Mouse (Mus musculus) liver, embryonic 14.5 days (tissue): ENCODE data around the gene Spryd3. TPM values are rescaled to one million over a fixed set of nuclear protein-coding genes. Genes with fewer than 3 reads are reported as not detected.

Experiments
- ATAC-seq: fragments of 200-750 bp; cut with Nextera tagmentation; 2 replicates; pipeline ENCODE4 v1.8.0; 2017; ENCODE audit warnings: moderate number of reproducible peaks, mild to moderate bottlenecking, moderate library complexity; ENCODE audit not compliant: insufficient read depth
- DNase-seq, 3 experiments: peaks; one replicate each; pipeline ENCODE4 v3.0.0-alpha.2; 2012 to 2013; ENCODE audit warnings: low read depth in 3 of 3, low spot score in 3 of 3
- H3K27ac ChIP-seq: fragments of 300-500 bp; sonication (generic); 2 replicates; pipeline ENCODE4 v1.5.1; 2014; ENCODE audit warnings: moderate library complexity, mild to moderate bottlenecking, control low read depth, inconsistent platforms
- H3K27me3 ChIP-seq: fragments of 300-500 bp; sonication (generic); 2 replicates; pipeline ENCODE4 v1.6.1; 2014; ENCODE audit warnings: mild to moderate bottlenecking, low read length, moderate library complexity; ENCODE audit not compliant: control insufficient read depth, insufficient read depth
- H3K36me3 ChIP-seq: fragments of 300-500 bp; sonication (generic); replicated peaks from 2 replicates; pipeline ENCODE4 v1.6.1; 2014; ENCODE audit warnings: low read depth; ENCODE audit not compliant: control insufficient read depth, insufficient read depth
- H3K4me1 ChIP-seq, 2 experiments: fragments of 200-500 bp in 1 of 2; fragments of 300-500 bp in 1 of 2; sonication (generic) in 1 of 2; replicated peaks; 2 replicates each; pipeline ENCODE4 v1.6.1; 2012 to 2014; ENCODE audit warnings: antibody characterized with exemption in 1 of 2, inconsistent platforms in 1 of 2, low read length in 1 of 2; ENCODE audit not compliant: control insufficient read depth in 2 of 2, insufficient read depth in 2 of 2
- H3K4me2 ChIP-seq: fragments of 300-500 bp; sonication (generic); 2 replicates; pipeline ENCODE4 v1.6.1; 2014; ENCODE audit warnings: low read depth, mild to moderate bottlenecking, control low read depth, moderate library complexity
- H3K4me3 ChIP-seq, 2 experiments: fragments of 200-500 bp in 1 of 2; fragments of 300-500 bp in 1 of 2; sonication (generic) in 1 of 2; 2 replicates each; pipeline ENCODE4 v1.5.1; 2012 to 2014; ENCODE audit warnings: low read depth in 2 of 2, low read length in 2 of 2, mild to moderate bottlenecking in 2 of 2, control low read depth in 1 of 2, inconsistent platforms in 1 of 2, moderate library complexity in 1 of 2; ENCODE audit not compliant: insufficient read depth in 1 of 2
- H3K9ac ChIP-seq: fragments of 300-500 bp; sonication (generic); replicated peaks from 2 replicates; pipeline ENCODE4 v1.6.1; 2014; ENCODE audit warnings: mild to moderate bottlenecking, control low read depth, moderate library complexity
- H3K9me3 ChIP-seq: fragments of 300-500 bp; sonication (generic); 2 replicates; pipeline ENCODE4 v1.6.1; 2016; ENCODE audit warnings: low read length, mixed read lengths; ENCODE audit not compliant: control insufficient read depth
- CTCF ChIP-seq: IDR thresholded peaks from 2 replicates; pipeline ENCODE4 v1.5.1; 2016; ENCODE audit warnings: antibody characterized with exemption, low read depth, control low read depth
- EP300 ChIP-seq: IDR thresholded peaks from 2 replicates; pipeline ENCODE4 v1.6.1; 2016; ENCODE audit warnings: antibody characterized with exemption, low read depth
- WGBS: fragments of 180-500 bp; shearing (Covaris S2); extraction: QIAGEN DNeasy Blood & Tissue Kit; methylation state at CpG from one replicate; pipeline ENCODE4 v1.1.7; 2014; ENCODE audit not compliant: insufficient replicate concordance; 5-methylcytosine and 5-hydroxymethylcytosine counted together
- polyA plus RNA-seq, 2 experiments: library from polyadenylated mRNA; depleted of rRNA in 1 of 2; stranded (reverse) in 1 of 2; unstranded in 1 of 2; fragments of >200 nt; fragmentation: Nextera tagmentation in 1 of 2; extraction: Ambion mirVana in 1 of 2; gene quantifications; 2 replicates each; pipeline versions ENCODE4 v1.2.1 to v1.2.3; 2012 to 2014

The Spryd3 gene
- polyA plus RNA-seq, 2 experiments, result 8.8 to 12.5 TPM

GRCm38 (mm10) chr15:102144274-102144711 lies 8.3 kb upstream of the Spryd3 start, which contains the start of gene Igfbp6:
Gene Igfbp6 (plus strand): TSS chr15:102144362.
- H3K27ac ChIP-seq, result no peak within 1 kb of the TSS
- DNase-seq, result no peak
- no peaks in the 10 kb centered on the region for H3K36me3 ChIP-seq
- H3K27me3 ChIP-seq, result peaks cover 34% of the 10 kb centered on the region
- 0 out of 4 replicates have a peak, but pooled peaks cover 0 to 2% of the 10 kb centered on the region in 2 experiments for H3K4me1 ChIP-seq
- H3K4me3 ChIP-seq, result peak within 1 kb of the TSS in 1 of 2 experiments; percentile 18; a peak in 1 of 4 replicates
- H3K4me2 ChIP-seq, result peak within 1 kb of the TSS; percentile 44
- no peak for TF ChIP-seq CTCF
- no peak for TF ChIP-seq EP300
- no peaks in the 10 kb centered on the region for H3K9me3 ChIP-seq
- no peak for ATAC-seq
- WGBS, result 15% methylated on average over 22 of the region's 22 CpGs
- no peak within 1 kb of the TSS for H3K9ac ChIP-seq

GRCm38 (mm10) chr15:102142914-102143912 lies 7.2 kb upstream of the Spryd3 start:
- DNase-seq (no peak), ATAC-seq (no peak)
- no peaks in the 10 kb centered on the region for H3K36me3 ChIP-seq
- H3K9ac ChIP-seq, result no peak overlapping the region
- H3K4me1 ChIP-seq, result 0 out of 4 replicates have a peak, but pooled peaks cover 0 to 2% of the 10 kb centered on the region in 2 experiments
- H3K4me3 ChIP-seq, result no peak overlapping the region
- H3K9me3 ChIP-seq, result no peaks in the 10 kb centered on the region
- no peak overlapping the region for H3K4me2 ChIP-seq
- 56% methylated on average over 23 of the region's 23 CpGs for WGBS
- TF ChIP-seq EP300 (no peak), CTCF (no peak)
- H3K27me3 ChIP-seq, result peaks cover 34% of the 10 kb centered on the region
- no peak overlapping the region for H3K27ac ChIP-seq

- H3K4me2 ChIP-seq, result no peak overlapping the region
- ATAC-seq (no peak), DNase-seq (no peak)
- no peaks in the 10 kb centered on the region for H3K9me3 ChIP-seq
- H3K4me1 ChIP-seq, result peaks cover 5 to 8% of the 10 kb centered on the region in 2 experiments; a peak in 2 of 4 replicates
- no peak overlapping the region for H3K27ac ChIP-seq
- H3K4me3 ChIP-seq, result no peak overlapping the region
- 66% methylated on average over 5 of the region's 5 CpGs for WGBS
- TF ChIP-seq CTCF, result no peak
- peaks cover 34% of the 10 kb centered on the region for H3K27me3 ChIP-seq
- H3K9ac ChIP-seq, result no peak overlapping the region
- no peaks in the 10 kb centered on the region for H3K36me3 ChIP-seq
These were observed 5.1 kb upstream of the Spryd3 start for GRCm38 (mm10) chr15:102141120-102141519.

GRCm38 (mm10) chr15:102135522-102136128 lies 409 bp downstream of the Spryd3 start:
- DNase-seq (no peak), ATAC-seq (peak; percentile 69)
- Histone ChIP-seq H3K4me3 (peak overlapping the region; percentile 67 to 71), H3K36me3 (peaks cover 14% of the 10 kb centered on the region), H3K9ac (peak overlapping the region; percentile 53), H3K9me3 (no peaks in the 10 kb centered on the region), H3K4me2 (peak overlapping the region; percentile 75), H3K27ac (peak overlapping the region; percentile 25), H3K27me3 (no peaks in the 10 kb centered on the region), H3K4me1 (peaks cover 8 to 14% of the 10 kb centered on the region in 2 experiments)
- 3% methylated on average over 34 of the region's 35 CpGs for WGBS
- TF ChIP-seq EP300 (no peak), CTCF (no peak)

- Histone ChIP-seq H3K9ac (peak overlapping the region; percentile 34), H3K4me1 (peaks cover 8 to 14% of the 10 kb centered on the region in 2 experiments), H3K4me3 (no peak overlapping the region; a peak in 1 of 4 replicates), H3K4me2 (peak overlapping the region; percentile 75), H3K27ac (no peak overlapping the region; the same call in 1 of the 2 replicates), H3K9me3 (no peaks in the 10 kb centered on the region), H3K27me3 (no peaks in the 10 kb centered on the region), H3K36me3 (peaks cover 19% of the 10 kb centered on the region)
- ATAC-seq (no peak), DNase-seq (no peak)
- TF ChIP-seq CTCF, result no peak
- no peak for TF ChIP-seq EP300
- 84% methylated on average over 2 of the region's 2 CpGs for WGBS
These were observed 1.3 kb downstream of the Spryd3 start for GRCm38 (mm10) chr15:102134709-102135108.
